Mouse (Mus musculus) hindbrain, embryonic 11.5 days (tissue): ENCODE measurements around the gene Nptx1. TPM values are rescaled to one million over a fixed set of nuclear protein-coding genes. Genes with fewer than 3 reads are reported as not detected.

Source experiments
- ATAC-seq: fragments of 200-750 bp; cut with Nextera tagmentation; 2 replicates; pipeline ENCODE4 v1.8.0; 2017; ENCODE audit warnings: mild to moderate bottlenecking, moderate TSS enrichment, moderate library complexity; ENCODE audit not compliant: low FRiP score
- DNase-seq: peaks from one replicate; pipeline ENCODE4 v3.0.0-alpha.2; 2015; ENCODE audit warnings: low spot score
- H3K27ac ChIP-seq: fragments of 300-500 bp; sonication (generic); 2 replicates; pipeline ENCODE4 v1.5.1; 2014; ENCODE audit warnings: mild to moderate bottlenecking, low read depth, low read length
- H3K27me3 ChIP-seq: fragments of 300-500 bp; sonication (generic); 2 replicates; pipeline ENCODE4 v1.6.1; 2014; ENCODE audit warnings: mild to moderate bottlenecking, low read length, moderate library complexity, mixed read lengths; ENCODE audit not compliant: control insufficient read depth, insufficient read depth
- H3K36me3 ChIP-seq: fragments of 300-500 bp; sonication (generic); 2 replicates; pipeline ENCODE4 v1.6.1; 2014; ENCODE audit warnings: mild to moderate bottlenecking, low read length, moderate library complexity, mixed read lengths; ENCODE audit not compliant: control insufficient read depth, insufficient read depth
- H3K4me1 ChIP-seq: fragments of 300-500 bp; sonication (generic); replicated peaks from 2 replicates; pipeline ENCODE4 v1.6.1; 2014; ENCODE audit warnings: low read length, mixed read lengths; ENCODE audit not compliant: control insufficient read depth, insufficient read depth
- H3K4me2 ChIP-seq: fragments of 300-500 bp; sonication (generic); replicated peaks from 2 replicates; pipeline ENCODE4 v1.6.1; 2014; ENCODE audit warnings: mild to moderate bottlenecking, low read depth, low read length
- H3K4me3 ChIP-seq: fragments of 300-500 bp; sonication (generic); 2 replicates; pipeline ENCODE4 v1.5.1; 2014; ENCODE audit warnings: low read depth, low read length
- H3K9ac ChIP-seq: fragments of 300-500 bp; sonication (generic); 2 replicates; pipeline ENCODE4 v1.6.1; 2014; ENCODE audit warnings: low read depth, low read length
- H3K9me3 ChIP-seq: fragments of 300-500 bp; sonication (generic); 2 replicates; pipeline ENCODE4 v1.6.1; 2016; ENCODE audit warnings: low read length; ENCODE audit not compliant: control insufficient read depth
- WGBS: fragments of 180-500 bp; shearing (Covaris S2); extraction: QIAGEN DNeasy Blood & Tissue Kit; methylation state at CpG from one replicate; pipeline ENCODE4 v1.1.7; 2014; 5-methylcytosine and 5-hydroxymethylcytosine counted together
- polyA plus RNA-seq: library from polyadenylated mRNA; unstranded; fragments of >200 nt; fragmentation: Nextera tagmentation; extraction: Ambion mirVana; gene quantifications from 2 replicates; pipeline ENCODE4 v1.2.1, GENCODE M21; 2014

Nptx1 gene
- polyA plus RNA-seq, 1 experiment from 2014 or later: 8.7 TPM

DNA sequence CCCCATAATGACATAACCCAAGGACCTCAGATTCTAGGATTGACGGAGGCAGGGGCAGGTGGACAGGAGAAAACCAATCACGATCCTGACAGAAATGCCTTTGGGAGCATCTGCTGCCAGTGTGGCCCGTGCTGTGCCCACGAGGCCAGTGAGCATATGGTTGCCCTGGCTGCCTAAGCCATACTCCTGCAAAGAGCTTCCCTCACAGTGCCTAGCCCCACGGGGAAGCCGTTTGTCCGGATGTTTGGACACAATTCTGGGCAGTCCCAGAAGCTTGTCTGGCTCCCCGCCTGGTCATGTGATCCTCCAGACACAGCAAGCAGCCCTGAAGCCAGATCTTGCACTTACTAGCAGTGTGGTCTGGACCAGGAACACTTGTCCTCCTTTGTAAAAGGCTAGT, 24.8 kb downstream of the Nptx1 start:
- no peaks in the 10 kb centered on the region for H3K36me3 ChIP-seq
- WGBS: 78% methylated on average over 8 of the region's 8 CpGs
- H3K4me1 ChIP-seq: no peaks in the 10 kb centered on the region
- H3K4me3 ChIP-seq: no peak overlapping the region
- H3K4me2 ChIP-seq: no peak overlapping the region
- no peak for DNase-seq
- no peak overlapping the region for H3K27ac ChIP-seq
- H3K9me3 ChIP-seq: no peaks in the 10 kb centered on the region
- no peaks in the 10 kb centered on the region for H3K27me3 ChIP-seq
- H3K9ac ChIP-seq: no peak overlapping the region
- no peak for ATAC-seq

DNA sequence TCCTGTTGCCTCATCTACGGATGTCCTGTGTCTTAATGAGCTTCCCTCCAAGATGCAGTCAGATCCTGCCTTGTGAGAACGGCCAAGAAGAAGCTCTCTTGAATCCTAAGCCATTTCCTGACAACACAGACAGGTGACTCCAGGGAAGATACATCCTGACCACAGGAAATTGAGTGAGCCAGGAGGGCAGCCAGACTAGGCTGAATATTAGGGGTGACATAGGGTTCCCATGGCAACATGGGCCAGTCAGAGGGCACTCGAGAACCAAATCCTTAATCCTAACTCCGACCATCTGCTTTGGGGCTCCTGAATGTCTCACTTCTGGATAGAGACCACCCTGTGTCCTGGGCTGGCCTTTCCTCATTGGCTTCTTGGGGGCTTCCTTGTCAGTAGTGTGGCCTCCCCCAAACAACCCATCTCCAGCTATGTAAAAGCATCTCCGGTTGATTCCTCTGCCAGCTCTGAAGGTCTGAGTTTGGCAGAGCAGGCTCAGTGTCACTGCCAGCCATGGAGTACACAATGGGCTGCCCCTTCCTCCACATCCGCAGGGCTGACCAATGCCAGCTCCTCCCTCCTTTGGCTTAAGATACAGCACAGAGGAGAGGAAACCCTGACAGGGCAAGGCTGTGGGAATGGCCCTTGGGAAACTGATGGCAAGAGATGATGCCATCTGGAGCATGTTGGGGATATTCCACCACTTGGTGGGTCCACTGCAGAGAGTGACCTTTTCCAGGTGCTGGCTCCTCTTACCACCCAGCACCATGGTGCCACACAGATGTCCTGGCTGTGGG, 25.4 kb downstream of the Nptx1 start:
- no peaks in the 10 kb centered on the region for H3K36me3 ChIP-seq
- H3K9me3 ChIP-seq: no peaks in the 10 kb centered on the region
- H3K4me2 ChIP-seq: no peak overlapping the region
- H3K9ac ChIP-seq: no peak overlapping the region
- ATAC-seq: no peak
- no peaks in the 10 kb centered on the region for H3K27me3 ChIP-seq
- 81% methylated on average over 6 of the region's 6 CpGs for WGBS
- no peaks in the 10 kb centered on the region for H3K4me1 ChIP-seq
- H3K27ac ChIP-seq: no peak overlapping the region
- DNase-seq: no peak
- H3K4me3 ChIP-seq: no peak overlapping the region

DNA sequence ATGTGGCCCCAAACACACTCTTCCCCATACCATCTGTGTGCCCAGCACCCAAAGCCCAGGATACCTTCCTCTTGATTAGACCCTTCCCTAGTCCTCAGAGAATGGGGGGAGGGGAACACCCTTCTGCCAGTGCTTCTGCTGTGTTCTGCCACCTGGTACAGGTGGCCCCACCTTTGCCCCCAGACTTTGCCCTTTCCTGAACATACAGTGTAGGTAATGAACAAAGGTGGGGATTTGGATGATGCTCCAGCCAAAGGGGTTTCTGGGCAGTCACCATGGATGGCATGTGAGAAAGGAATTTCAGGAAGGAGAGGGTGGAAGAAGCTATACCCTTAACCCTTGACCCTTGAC, 26.9 kb downstream of the Nptx1 start:
- H3K27me3 ChIP-seq: no peaks in the 10 kb centered on the region
- H3K4me2 ChIP-seq: no peak overlapping the region
- H3K4me3 ChIP-seq: no peak overlapping the region
- no peak overlapping the region for H3K9ac ChIP-seq
- no peaks in the 10 kb centered on the region for H3K9me3 ChIP-seq
- no peaks in the 10 kb centered on the region for H3K36me3 ChIP-seq
- ATAC-seq (no peak), DNase-seq (no peak)
- peaks cover 3% of the 10 kb centered on the region; the same call in 1 of the 2 replicates for H3K4me1 ChIP-seq
- H3K27ac ChIP-seq: no peak overlapping the region

- peaks cover 6% of the 10 kb centered on the region; the same call in 1 of the 2 replicates for H3K4me1 ChIP-seq
- H3K9me3 ChIP-seq: no peaks in the 10 kb centered on the region
- no peak overlapping the region for H3K4me3 ChIP-seq
- WGBS: 74% methylated on average over 5 of the region's 5 CpGs
- DNase-seq (no peak), ATAC-seq (no peak)
- H3K36me3 ChIP-seq: no peaks in the 10 kb centered on the region
- H3K27ac ChIP-seq: no peak overlapping the region
- H3K27me3 ChIP-seq: no peaks in the 10 kb centered on the region
- H3K9ac ChIP-seq: no peak overlapping the region
- H3K4me2 ChIP-seq: no peak overlapping the region
These were observed 27.4 kb downstream of the Nptx1 start for GRCm38 (mm10) chr11:119520005-119520712.

- H3K4me1 ChIP-seq: peaks cover 10% of the 10 kb centered on the region; the same call in 1 of the 2 replicates
- H3K4me3 ChIP-seq: no peak overlapping the region
- no peak overlapping the region for H3K4me2 ChIP-seq
- no peaks in the 10 kb centered on the region for H3K27me3 ChIP-seq
- no peak overlapping the region for H3K9ac ChIP-seq
- DNase-seq (no peak), ATAC-seq (no peak)
- no peaks in the 10 kb centered on the region for H3K36me3 ChIP-seq
- H3K27ac ChIP-seq: no peak overlapping the region
- 87% methylated on average over 1 of the region's 1 CpGs for WGBS
- H3K9me3 ChIP-seq: no peaks in the 10 kb centered on the region
These were observed 28.2 kb downstream of the Nptx1 start for GRCm38 (mm10) chr11:119519387-119519786.

- peaks cover 16% of the 10 kb centered on the region for H3K4me1 ChIP-seq
- ATAC-seq (no peak), DNase-seq (peak; percentile 41)
- no peak overlapping the region for H3K4me3 ChIP-seq
- no peak overlapping the region for H3K4me2 ChIP-seq
- WGBS: 64% methylated on average over 12 of the region's 12 CpGs
- H3K9me3 ChIP-seq: no peaks in the 10 kb centered on the region
- no peak overlapping the region for H3K9ac ChIP-seq
- no peaks in the 10 kb centered on the region for H3K27me3 ChIP-seq
- H3K36me3 ChIP-seq: no peaks in the 10 kb centered on the region
- no peak overlapping the region for H3K27ac ChIP-seq
These were observed 30.7 kb downstream of the Nptx1 start for GRCm38 (mm10) chr11:119516677-119517361.

DNA sequence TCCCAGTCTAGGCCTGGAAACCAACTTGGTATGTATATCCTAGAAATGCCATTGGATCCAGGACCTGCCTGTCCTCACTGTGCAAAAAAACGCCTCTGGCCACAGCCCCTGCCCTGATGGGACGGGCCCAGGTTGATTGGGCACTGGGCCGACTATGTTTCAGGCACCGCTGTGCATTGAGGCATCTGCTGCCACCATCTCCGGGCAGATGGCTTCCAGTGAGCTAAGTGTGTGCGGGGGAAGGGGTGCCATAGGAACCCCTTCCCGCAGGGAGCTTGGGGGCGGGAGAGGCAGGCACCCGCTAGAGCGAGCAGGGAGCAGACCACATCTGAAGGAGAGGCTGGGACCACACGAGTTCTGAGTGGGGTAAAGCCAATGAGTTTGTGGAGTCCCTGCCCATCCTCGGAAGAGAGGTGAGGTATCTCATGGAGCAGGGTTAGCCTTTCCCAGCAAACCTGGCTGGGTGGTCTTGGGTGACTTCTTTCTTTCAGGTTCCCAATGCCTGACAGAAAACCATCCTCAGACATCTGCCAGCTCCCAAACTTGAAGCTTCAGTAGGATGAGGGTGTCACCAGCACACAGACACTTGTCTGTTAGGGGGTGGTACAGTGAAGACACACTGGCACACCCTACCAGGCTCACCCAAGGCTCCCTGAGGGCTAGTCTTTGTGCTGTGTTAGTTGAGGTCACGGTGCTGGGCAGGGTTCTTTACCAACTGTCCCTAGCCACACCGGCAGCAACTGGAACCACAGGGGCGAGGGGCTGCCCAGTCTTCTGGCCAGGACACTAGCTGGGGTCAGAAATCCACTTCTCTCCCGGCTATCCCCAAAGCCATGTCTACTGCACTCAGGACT, 31.5 kb downstream of the Nptx1 start:
- ATAC-seq (no peak), DNase-seq (no peak)
- no peak overlapping the region for H3K4me3 ChIP-seq
- no peaks in the 10 kb centered on the region for H3K9me3 ChIP-seq
- H3K36me3 ChIP-seq: no peaks in the 10 kb centered on the region
- H3K27ac ChIP-seq: peak overlapping the region; percentile 78
- peak overlapping the region; percentile 42; the same call in 1 of the 2 replicates for H3K9ac ChIP-seq
- H3K27me3 ChIP-seq: no peaks in the 10 kb centered on the region
- WGBS: 71% methylated on average over 16 of the region's 16 CpGs
- H3K4me2 ChIP-seq: 0 out of 2 replicates have a peak overlapping the region, but pooled peaks have one; percentile 11
- peaks cover 19% of the 10 kb centered on the region for H3K4me1 ChIP-seq

- H3K4me1 ChIP-seq: peaks cover 21% of the 10 kb centered on the region
- H3K27me3 ChIP-seq: no peaks in the 10 kb centered on the region
- no peaks in the 10 kb centered on the region for H3K36me3 ChIP-seq
- ATAC-seq (peak; percentile 81), DNase-seq (peak; percentile 90)
- H3K27ac ChIP-seq: peak overlapping the region; percentile 78
- H3K4me2 ChIP-seq: peak overlapping the region; percentile 34
- H3K9ac ChIP-seq: peak overlapping the region; percentile 42; the same call in 1 of the 2 replicates
- no peaks in the 10 kb centered on the region for H3K9me3 ChIP-seq
- whole genome bisulfite sequencing: 2% methylated on average over 21 of the region's 21 CpGs
- peak overlapping the region; percentile 4; the same call in 1 of the 2 replicates for H3K4me3 ChIP-seq
These were observed 32.5 kb downstream of the Nptx1 start for GRCm38 (mm10) chr11:119514967-119515636.
